Mouse (Mus musculus) CH12.LX (cell line): ENCODE measurements around the gene Ppp1r27. TPM values are rescaled to one million over a fixed set of nuclear protein-coding genes. Genes with fewer than 3 reads are reported as not detected.

ENCODE experiments used
- DNase-seq: peaks from one replicate; pipeline ENCODE4 v3.0.0-alpha.2; 2013; ENCODE audit errors: extremely low read depth
- H3K27ac ChIP-seq: 2 replicates; pipeline ENCODE4 v1.5.1; 2012; ENCODE audit warnings: low read depth, mild to moderate bottlenecking, control low read depth, moderate library complexity; ENCODE audit not compliant: insufficient read depth
- H3K27me3 ChIP-seq: replicated peaks from 2 replicates; pipeline ENCODE3; 2012; ENCODE audit warnings: inconsistent platforms
- H3K36me3 ChIP-seq, 2 experiments: replicated peaks in 1 of 2; 2 replicates each; pipeline versions ENCODE3 to v1.6.1; 2012; ENCODE audit warnings: inconsistent platforms in 1 of 2, low read length in 1 of 2, mild to moderate bottlenecking in 1 of 2, mixed read lengths in 1 of 2, moderate library complexity in 1 of 2; ENCODE audit not compliant: control insufficient read depth in 1 of 2, insufficient read depth in 1 of 2
- H3K4me1 ChIP-seq, 2 experiments: 2 replicates each; pipeline ENCODE4 v1.6.1; 2012; ENCODE audit warnings: inconsistent platforms in 1 of 2, moderate library complexity in 1 of 2; ENCODE audit not compliant: insufficient read depth in 2 of 2, control insufficient read depth in 1 of 2
- H3K4me2 ChIP-seq: 2 replicates; pipeline ENCODE4 v1.6.1; 2012; ENCODE audit warnings: low read depth, mild to moderate bottlenecking, control low read depth; ENCODE audit not compliant: poor library complexity, insufficient read depth, severe bottlenecking
- H3K4me3 ChIP-seq, 3 experiments: fragments of 150-350 bp in 1 of 3; sonication (generic) in 1 of 3; replicated peaks in 1 of 3; 2 replicates each; pipeline versions ENCODE3 to v1.5.1; 2011 to 2012; ENCODE audit warnings: low read depth in 2 of 3, low read length in 2 of 3, mild to moderate bottlenecking in 2 of 3, moderate library complexity in 2 of 3, control low read depth in 1 of 3, improper control_type of control experiment in 1 of 3, inconsistent platforms in 1 of 3, mixed read lengths in 1 of 3; ENCODE audit not compliant: poor library complexity in 1 of 3
- H3K79me2 ChIP-seq: replicated peaks from 2 replicates; pipeline ENCODE4 v1.6.1; 2012; ENCODE audit warnings: mild to moderate bottlenecking, moderate library complexity; ENCODE audit not compliant: control insufficient read depth, poor library complexity, insufficient read depth, severe bottlenecking; ENCODE audit errors: extremely low read depth
- H3K9ac ChIP-seq: 2 replicates; pipeline ENCODE4 v1.6.1; 2012; ENCODE audit warnings: low read depth, mild to moderate bottlenecking, control low read depth, moderate library complexity; ENCODE audit not compliant: insufficient read depth
- H3K9me3 ChIP-seq: replicated peaks from 2 replicates; pipeline ENCODE3; 2012; ENCODE audit warnings: low read length, inconsistent platforms, mixed read lengths
- BHLHE40 ChIP-seq: IDR thresholded peaks from 2 replicates; pipeline ENCODE4 v1.6.1; 2011; ENCODE audit warnings: mild to moderate bottlenecking, low read depth, low read length, improper control_type of control experiment
- CHD1 ChIP-seq: IDR thresholded peaks from 2 replicates; pipeline ENCODE4 v1.6.1; 2012; ENCODE audit warnings: low read depth, low read length, improper control_type of control experiment, inconsistent platforms
- CHD2 ChIP-seq: IDR thresholded peaks from 2 replicates; pipeline ENCODE4 v1.6.1; 2011; ENCODE audit warnings: low read length, improper control_type of control experiment
- CTCF ChIP-seq, 2 experiments: IDR thresholded peaks in 1 of 2; conservative IDR thresholded peaks in 1 of 2; 2 replicates each; pipeline ENCODE4 v1.5.1; 2011 to 2012; ENCODE audit warnings: low read depth in 2 of 2, low read length in 2 of 2, improper control_type of control experiment in 1 of 2, inconsistent platforms in 1 of 2, mild to moderate bottlenecking in 1 of 2, moderate library complexity in 1 of 2
- E2F4 ChIP-seq: IDR thresholded peaks from 2 replicates; pipeline ENCODE4 v1.6.1; 2011; ENCODE audit warnings: low read depth, low read length, improper control_type of control experiment; ENCODE audit not compliant: insufficient replicate concordance
- ELF1 ChIP-seq: IDR thresholded peaks from 2 replicates; pipeline ENCODE4 v1.6.1; 2014; ENCODE audit warnings: low read depth, mild to moderate bottlenecking, inconsistent platforms, low read length, improper control_type of control experiment
- EP300 ChIP-seq: IDR thresholded peaks from 2 replicates; pipeline ENCODE4 v1.6.1; 2011; ENCODE audit warnings: low read length, improper control_type of control experiment
- ETS1 ChIP-seq: conservative IDR thresholded peaks from 2 replicates; pipeline ENCODE4 v1.6.1; 2012; ENCODE audit warnings: low read depth, mild to moderate bottlenecking, inconsistent platforms, low read length, improper control_type of control experiment, moderate library complexity
- GABPA ChIP-seq: IDR thresholded peaks from 2 replicates; pipeline ENCODE4 v1.6.1; 2012; ENCODE audit warnings: low read depth, low read length, improper control_type of control experiment, inconsistent platforms; ENCODE audit not compliant: insufficient replicate concordance
- HCFC1 ChIP-seq: IDR thresholded peaks from 2 replicates; pipeline ENCODE4 v1.6.1; 2012; ENCODE audit warnings: low read depth, mild to moderate bottlenecking, inconsistent platforms, low read length, improper control_type of control experiment
- IRF4 ChIP-seq: IDR thresholded peaks from 2 replicates; pipeline ENCODE4 v1.6.1; 2014; ENCODE audit warnings: low read depth, mild to moderate bottlenecking, inconsistent platforms, low read length, improper control_type of control experiment
- JUN ChIP-seq: IDR thresholded peaks from 2 replicates; pipeline ENCODE4 v1.6.1; 2011; ENCODE audit warnings: low read depth, mild to moderate bottlenecking, low read length, improper control_type of control experiment, moderate library complexity; ENCODE audit not compliant: insufficient read depth
- JUND ChIP-seq: conservative IDR thresholded peaks from 2 replicates; pipeline ENCODE4 v1.6.1; 2011; ENCODE audit warnings: low read depth, low read length, improper control_type of control experiment
- KAT2A ChIP-seq: IDR thresholded peaks from 2 replicates; pipeline ENCODE4 v1.6.1; 2012; ENCODE audit warnings: low read length, improper control_type of control experiment, inconsistent platforms; ENCODE audit not compliant: insufficient replicate concordance
- MAFK ChIP-seq: IDR thresholded peaks from 2 replicates; pipeline ENCODE4 v1.6.1; 2011; ENCODE audit warnings: low read length, improper control_type of control experiment; ENCODE audit not compliant: insufficient replicate concordance
- MAX ChIP-seq: IDR thresholded peaks from 2 replicates; pipeline ENCODE4 v1.6.1; 2011; ENCODE audit warnings: low read length, improper control_type of control experiment
- MAZ ChIP-seq: IDR thresholded peaks from 2 replicates; pipeline ENCODE4 v1.6.1; 2012; ENCODE audit warnings: low read depth, mild to moderate bottlenecking, inconsistent platforms, low read length, improper control_type of control experiment, moderate library complexity
- MEF2A ChIP-seq: IDR thresholded peaks from 2 replicates; pipeline ENCODE4 v1.6.1; 2014; ENCODE audit warnings: low read depth, mild to moderate bottlenecking, inconsistent platforms, low read length, improper control_type of control experiment, borderline replicate concordance
- MXI1 ChIP-seq: IDR thresholded peaks from 2 replicates; pipeline ENCODE4 v1.6.1; 2011; ENCODE audit warnings: mild to moderate bottlenecking, low read depth, low read length, improper control_type of control experiment
- MYC ChIP-seq: IDR thresholded peaks from 2 replicates; pipeline ENCODE4 v1.6.1; 2011; ENCODE audit warnings: low read depth, mild to moderate bottlenecking, improper control_type of control experiment, low read length
- NELFE ChIP-seq: IDR thresholded peaks from 2 replicates; pipeline ENCODE4 v1.6.1; 2011; ENCODE audit warnings: low read depth, low read length, improper control_type of control experiment
- NRF1 ChIP-seq: IDR thresholded peaks from 2 replicates; pipeline ENCODE4 v1.6.1; 2014; ENCODE audit warnings: low read depth, mild to moderate bottlenecking, inconsistent platforms, low read length, improper control_type of control experiment, moderate library complexity
- PAX5 ChIP-seq: IDR thresholded peaks from 2 replicates; pipeline ENCODE4 v1.6.1; 2012; ENCODE audit warnings: low read length, inconsistent platforms, mixed read lengths
- POLR2A ChIP-seq: IDR thresholded peaks from 2 replicates; pipeline ENCODE4 v1.6.1; 2011; ENCODE audit warnings: low read depth, mild to moderate bottlenecking, improper control_type of control experiment, low read length
- POLR2AphosphoS2 ChIP-seq: IDR thresholded peaks from 2 replicates; pipeline ENCODE4 v1.6.1; 2011; ENCODE audit warnings: low read depth, low read length, improper control_type of control experiment
- RAD21 ChIP-seq: IDR thresholded peaks from 2 replicates; pipeline ENCODE4 v1.6.1; 2011; ENCODE audit warnings: low read depth, mild to moderate bottlenecking, low read length, improper control_type of control experiment, moderate library complexity
- RCOR1 ChIP-seq: conservative IDR thresholded peaks from 2 replicates; pipeline ENCODE4 v1.6.1; 2012; ENCODE audit warnings: low read depth, mild to moderate bottlenecking, inconsistent platforms, low read length, improper control_type of control experiment
- SIN3A ChIP-seq: IDR thresholded peaks from 2 replicates; pipeline ENCODE4 v1.6.1; 2012; ENCODE audit warnings: low read length, improper control_type of control experiment, inconsistent platforms
- SMC3 ChIP-seq: IDR thresholded peaks from 2 replicates; pipeline ENCODE4 v1.6.1; 2011; ENCODE audit warnings: low read depth, low read length, improper control_type of control experiment
- TBP ChIP-seq: conservative IDR thresholded peaks from 2 replicates; pipeline ENCODE4 v1.6.1; 2011; ENCODE audit warnings: low read depth, low read length, improper control_type of control experiment
- TCF12 ChIP-seq: IDR thresholded peaks from 2 replicates; pipeline ENCODE4 v1.6.1; 2014; ENCODE audit warnings: low read depth, mild to moderate bottlenecking, inconsistent platforms, low read length, improper control_type of control experiment
- UBTF ChIP-seq: IDR thresholded peaks from 2 replicates; pipeline ENCODE4 v1.6.1; 2012; ENCODE audit warnings: low read depth, mild to moderate bottlenecking, inconsistent platforms, low read length, improper control_type of control experiment, moderate library complexity
- USF1 ChIP-seq: IDR thresholded peaks from 2 replicates; pipeline ENCODE4 v1.6.1; 2014; ENCODE audit warnings: low read depth, mild to moderate bottlenecking, inconsistent platforms, low read length, improper control_type of control experiment
- USF2 ChIP-seq: conservative IDR thresholded peaks from 2 replicates; pipeline ENCODE4 v1.6.1; 2011; ENCODE audit warnings: low read depth, low read length, improper control_type of control experiment
- ZC3H11A ChIP-seq: IDR thresholded peaks from 2 replicates; pipeline ENCODE4 v1.6.1; 2012; ENCODE audit warnings: low read depth, mild to moderate bottlenecking, inconsistent platforms, low read length, improper control_type of control experiment
- ZKSCAN1 ChIP-seq: IDR thresholded peaks from 2 replicates; pipeline ENCODE4 v1.6.1; 2012; ENCODE audit warnings: low read depth, inconsistent platforms, low read length, improper control_type of control experiment, borderline replicate concordance
- ZMIZ1 ChIP-seq: IDR thresholded peaks from 2 replicates; pipeline ENCODE4 v1.6.1; 2012; ENCODE audit warnings: low read depth, mild to moderate bottlenecking, inconsistent platforms, low read length, improper control_type of control experiment
- ZNF384 ChIP-seq: IDR thresholded peaks from 2 replicates; pipeline ENCODE4 v1.6.1; 2012; ENCODE audit warnings: low read depth, low read length, improper control_type of control experiment, inconsistent platforms
- dilution Hi-C: fragments of 300-500 bp; cut with MboI; formaldehyde crosslinking; loops from 2 replicates; pipeline ENCODE4 v1.14.3; 2020; ENCODE audit warnings: low sequenced_read_pairs; ENCODE audit not compliant: extremely low pct_unique_long_range_greater_than_20kb, extremely low pct_ligation_motif_present
- in situ Hi-C: fragments of 300-500 bp; cut with MboI; formaldehyde crosslinking; loops from 3 replicates; pipeline ENCODE4 v1.14.3; 2019; ENCODE audit warnings: low sequenced_read_pairs, low pct_ligation_motif_present, low pct_unique_long_range_greater_than_20kb, mixed read lengths
- polyA plus RNA-seq: library from polyadenylated mRNA; unstranded; fragments of >175 nt; gene quantifications from 2 replicates; pipeline ENCODE4 v1.2.1, GENCODE M21; 2012; ENCODE audit warnings: low read depth; ENCODE audit not compliant: insufficient read length
- total RNA-seq, 2 experiments: library from RNA; depleted of rRNA; stranded (reverse); fragments of 300-350 nt in 1 of 2; fragments of >200 nt in 1 of 2; gene quantifications; 2 replicates each; pipeline ENCODE4 v1.2.3; 2012 to 2014

Ppp1r27 gene
- total and polyA plus RNA-seq, 3 experiments, result not detected

DNA sequence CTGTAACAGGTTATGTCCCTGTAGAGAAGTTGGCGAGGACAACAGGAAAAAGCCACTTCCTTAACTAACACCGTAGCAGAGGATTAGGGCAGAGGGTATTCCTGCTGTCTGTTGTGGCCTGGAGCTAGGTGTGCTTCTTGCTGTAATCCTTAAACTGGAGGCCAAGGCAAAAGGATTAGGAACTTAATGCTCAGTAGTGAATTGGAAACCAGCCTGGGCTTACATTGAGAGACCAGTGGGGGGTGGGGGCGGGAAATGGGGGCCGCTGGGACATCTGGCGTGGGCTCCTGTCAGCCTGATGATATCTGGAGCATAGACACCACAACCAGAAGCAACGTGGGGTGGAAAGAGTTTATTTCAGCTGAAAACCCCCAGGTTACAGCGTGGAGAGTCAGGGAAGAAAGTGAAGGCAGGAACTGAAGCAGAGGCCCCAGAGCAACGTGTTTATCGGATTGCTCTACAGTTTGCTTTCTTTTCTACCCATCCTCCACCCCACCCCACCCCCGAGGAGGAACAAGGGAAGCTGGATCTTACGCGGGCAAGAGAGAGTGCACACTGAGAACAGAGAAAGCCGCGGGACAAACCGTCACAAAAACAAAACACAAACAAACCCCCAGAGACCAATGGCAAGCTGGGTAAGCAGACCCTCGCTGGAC is 40.4 kb downstream of the Ppp1r27 start:
- H3K36me3 ChIP-seq, result no peaks in the 10 kb centered on the region
- dilution Hi-C loops, result no loop called here
- peak overlapping the region; percentile 78 for H3K4me2 ChIP-seq
- peaks cover 2% of the 10 kb centered on the region for H3K27me3 ChIP-seq
- H3K9ac ChIP-seq, result peak overlapping the region; percentile 59
- peaks cover 3% of the 10 kb centered on the region for H3K9me3 ChIP-seq
- in situ Hi-C loops, result no loop called here
- no peaks in the 10 kb centered on the region for H3K79me2 ChIP-seq
- H3K4me1 ChIP-seq, result peaks cover 5 to 17% of the 10 kb centered on the region in 2 experiments
- H3K4me3 ChIP-seq, result peak overlapping the region; percentile 7 to 30 (median 25)
- TF ChIP-seq NELFE (peak; percentile 43; the same call in 1 of the 2 replicates), E2F4 (0 out of 2 replicates have a peak, but pooled peaks have one; percentile 56), KAT2A (no peak), POLR2A (peak; percentile 56), MAFK (no peak), HCFC1 (no peak), ZNF384 (no peak), ZC3H11A (no peak), CHD2 (peak; percentile 90), NRF1 (no peak), BHLHE40 (0 out of 2 replicates have a peak, but pooled peaks have one; percentile 19), MYC (0 out of 2 replicates have a peak, but pooled peaks have one; percentile 36), JUND (no peak), ZKSCAN1 (no peak), MAX (no peak), USF1 (no peak), MEF2A (0 out of 2 replicates have a peak, but pooled peaks have one; percentile 32), IRF4 (no peak), ETS1 (no peak), RAD21 (no peak), EP300 (peak; percentile 38; the same call in 1 of the 2 replicates), SIN3A (no peak; the same call in 1 of the 2 replicates), TBP (no peak), MAZ (peak; percentile 51; the same call in 1 of the 2 replicates), SMC3 (no peak), POLR2AphosphoS2 (no peak), ELF1 (peak; percentile 21; the same call in 1 of the 2 replicates), JUN (no peak), CTCF (conservative IDR thresholded peaks at IDR 0.05 in 1 of 2, IDR thresholded peaks at IDR 0.05 in 1 of 2; ENCODE audit: low read depth in 2 of 2, low read length in 2 of 2) (no peak), PAX5 (no peak), CHD1 (peak; percentile 41; the same call in 1 of the 2 replicates), RCOR1 (0 out of 2 replicates have a peak, but pooled peaks have one; percentile 23), MXI1 (peak; percentile 19; the same call in 1 of the 2 replicates), TCF12 (peak; percentile 18; the same call in 1 of the 2 replicates), UBTF (0 out of 2 replicates have a peak, but pooled peaks have one; percentile 18), ZMIZ1 (no peak; the same call in 1 of the 2 replicates), USF2 (no peak), GABPA (no peak)
- peak; percentile 61 for DNase-seq
- H3K27ac ChIP-seq, result no peak overlapping the region
